Mouse (Mus musculus) urinary bladder, adult 2 months (tissue): ENCODE data around the gene Mvb12b. TPM values are rescaled to one million over a fixed set of nuclear protein-coding genes. Genes with fewer than 3 reads are reported as not detected.

Source experiments
- DNase-seq: peaks from one replicate; pipeline ENCODE4 v3.0.0; 2022; ENCODE audit warnings: low spot score
- polyA plus RNA-seq: library from polyadenylated mRNA; depleted of rRNA; stranded (reverse); fragments of >200 nt; gene quantifications from 2 replicates; pipeline ENCODE4 v1.2.3, GENCODE M21; 2012

Gene Mvb12b
- polyA plus RNA-seq, 1 experiment, result 15.1 TPM

DNA sequence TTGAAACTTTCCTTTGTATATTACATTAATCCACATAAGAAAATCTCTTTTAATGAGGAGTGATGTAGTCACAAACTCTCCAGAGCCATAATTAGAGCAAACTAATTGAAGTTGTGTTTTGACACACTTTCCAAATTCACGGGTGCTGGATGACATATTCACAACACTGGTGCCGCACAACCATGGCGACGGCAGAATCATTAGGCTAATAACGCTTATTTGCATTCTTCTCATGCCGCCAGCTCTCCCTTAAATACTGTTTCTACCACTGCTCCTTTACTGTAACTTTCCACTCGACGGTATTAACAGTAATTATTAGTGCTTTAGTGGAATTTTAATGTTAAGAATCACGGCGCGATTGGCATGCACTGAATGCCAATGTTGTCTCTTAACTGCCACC is 74.8 kb downstream of the Mvb12b start:
- no peak for DNase-seq

DNA sequence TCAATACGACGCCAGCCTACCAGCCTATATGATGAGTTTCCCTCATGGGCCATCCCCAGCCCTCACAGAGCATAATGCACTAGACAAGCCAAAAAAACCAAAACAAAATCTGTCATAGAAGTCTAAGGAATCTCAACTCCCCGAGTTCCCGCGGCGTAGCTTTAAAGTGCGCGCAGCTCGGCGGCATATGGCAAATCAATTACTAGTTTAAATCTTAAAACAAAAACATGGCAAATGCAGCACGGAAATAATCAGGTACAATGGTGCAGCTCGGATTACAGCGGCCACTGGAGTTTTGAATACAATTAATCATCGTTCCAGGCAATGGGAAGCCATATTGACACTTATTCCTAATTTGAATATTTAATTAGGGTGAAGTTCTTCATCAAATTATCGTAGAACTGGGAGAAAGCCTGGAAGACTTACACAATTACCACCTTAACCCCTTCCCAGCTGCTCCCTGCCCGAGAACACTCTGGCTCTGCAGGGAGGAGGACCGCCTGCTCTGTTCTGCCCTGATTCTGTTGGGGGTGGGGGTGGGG is 76.3 kb downstream of the Mvb12b start:
- DNase-seq, result no peak

DNA sequence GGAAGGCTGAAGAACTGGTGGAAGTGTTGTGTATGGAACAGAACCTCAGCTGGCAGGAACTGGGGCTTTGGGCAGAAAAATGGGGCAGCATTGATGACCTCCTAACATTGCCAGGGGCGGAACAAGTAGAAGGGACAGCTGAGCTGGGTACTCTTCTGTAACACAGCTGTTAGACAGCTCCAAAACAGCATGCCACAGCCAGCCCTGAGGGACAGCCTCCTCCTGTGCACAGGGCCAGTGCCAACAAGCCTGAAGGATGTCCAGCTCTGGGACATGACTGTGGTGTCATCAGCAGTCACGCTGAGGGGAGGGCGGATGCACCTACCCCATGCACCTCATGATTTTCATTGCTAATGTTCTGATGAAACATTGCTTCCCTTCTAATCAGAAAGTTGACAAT is 78.7 kb downstream of the Mvb12b start:
- no peak for DNase-seq

DNA sequence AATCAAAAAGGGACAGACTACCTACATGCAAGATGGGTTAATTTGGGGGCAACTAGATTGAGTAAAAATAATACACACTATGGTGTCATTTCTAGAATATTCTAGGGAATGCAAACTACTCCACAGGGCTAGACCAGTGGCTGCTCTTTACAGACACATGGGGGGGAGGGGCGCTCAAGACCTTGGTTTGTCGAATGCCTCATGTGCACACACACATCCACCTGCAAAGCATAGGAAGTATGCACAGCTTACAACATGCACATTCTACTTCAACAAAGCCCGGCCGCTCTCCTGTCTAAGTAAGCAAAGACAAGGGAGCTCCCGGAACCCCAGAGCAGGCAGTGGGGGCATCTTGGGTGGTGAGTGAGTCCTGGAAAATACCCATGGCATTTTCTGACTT is 79.7 kb downstream of the Mvb12b start:
- no peak for DNase-seq

DNA sequence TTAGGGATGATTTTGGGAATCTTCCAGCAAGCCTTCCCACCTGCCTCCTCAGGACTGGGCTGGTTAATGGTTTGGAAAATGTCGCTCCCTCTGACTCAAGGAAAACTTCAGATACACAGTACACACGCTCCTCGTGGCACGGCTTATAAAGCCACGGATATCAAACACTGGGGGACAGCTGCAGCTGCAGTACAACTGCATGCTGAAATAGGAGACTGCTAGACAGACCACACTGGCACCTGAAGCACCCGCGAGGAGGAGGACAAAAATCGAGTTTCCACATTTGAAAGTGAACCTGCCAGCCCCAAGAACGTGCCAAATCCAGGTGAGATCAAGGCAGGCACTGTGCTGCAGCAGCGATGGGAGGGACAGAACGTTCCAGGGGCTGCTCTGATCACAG is 82.1 kb downstream of the Mvb12b start:
- no peak for DNase-seq

DNA sequence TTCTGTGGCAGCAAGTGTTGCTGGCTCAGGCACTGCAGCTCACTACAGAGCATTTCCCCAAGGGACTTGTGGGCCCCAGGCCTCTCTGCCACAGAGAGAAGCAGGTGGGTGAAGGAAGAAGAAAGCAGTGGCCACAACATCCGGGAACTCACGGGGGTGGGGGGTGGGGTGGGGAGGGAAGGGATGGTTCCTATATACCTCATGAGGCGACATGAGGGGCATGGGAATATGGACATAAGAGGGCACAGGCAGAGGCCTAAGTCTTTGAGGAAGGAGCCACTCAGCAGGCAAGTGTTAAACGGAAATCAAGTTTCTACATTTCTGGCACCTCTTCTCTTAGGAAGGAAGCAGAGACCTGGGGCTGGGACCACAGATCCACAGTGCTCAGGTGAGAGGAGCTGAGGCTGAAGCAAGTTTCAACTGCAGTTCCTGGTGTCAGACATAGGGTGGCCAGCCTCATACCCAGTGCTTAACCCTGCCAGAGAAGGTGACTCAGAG is 84.0 kb downstream of the Mvb12b start:
- DNase-seq, result no peak

DNA sequence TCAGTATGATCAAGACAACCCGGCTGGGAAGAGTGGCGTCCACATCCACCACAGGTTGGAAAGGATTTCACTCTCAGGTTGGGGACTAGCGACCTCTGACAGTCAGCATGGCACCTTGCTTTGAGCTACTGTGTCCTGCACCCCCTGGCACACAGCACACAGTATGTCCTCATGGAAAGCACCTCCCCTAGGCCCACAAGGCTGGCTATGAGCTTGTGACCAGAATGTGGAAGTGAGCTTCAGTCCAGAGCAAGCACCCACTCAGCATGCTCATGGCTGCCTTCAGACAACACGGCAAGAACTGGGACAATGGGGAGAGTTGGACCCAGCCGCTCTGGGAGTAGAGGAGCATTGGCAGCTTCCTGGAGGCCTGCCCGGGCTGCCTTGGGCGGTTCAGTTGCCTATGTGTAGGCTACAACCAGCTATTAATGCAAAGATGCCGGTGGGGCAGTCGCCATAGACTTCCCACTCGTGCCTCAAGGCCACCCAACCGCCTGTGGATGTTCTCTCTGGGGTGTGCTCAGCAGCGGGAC is 84.6 kb downstream of the Mvb12b start:
- DNase-seq, result no peak

DNA sequence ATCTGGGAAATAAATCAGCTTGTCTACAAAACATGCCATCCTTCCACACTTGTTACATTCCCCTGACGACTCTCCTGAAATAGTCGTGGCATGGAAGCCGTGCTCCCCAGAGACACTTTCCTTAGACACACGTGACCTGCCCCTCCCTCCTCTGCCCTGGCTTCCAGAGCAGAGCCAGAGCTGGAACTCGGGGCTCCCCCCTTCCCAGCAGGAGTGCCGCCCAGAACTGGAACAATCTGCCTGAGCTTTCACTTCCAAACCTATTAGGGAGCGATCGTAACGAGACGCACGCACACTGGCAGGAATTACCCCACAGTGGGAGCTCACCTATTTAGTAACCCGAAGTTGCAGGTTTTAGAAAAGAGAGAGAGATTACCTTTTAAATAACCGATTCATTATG is 86.0 kb downstream of the Mvb12b start:
- no peak for DNase-seq

DNA sequence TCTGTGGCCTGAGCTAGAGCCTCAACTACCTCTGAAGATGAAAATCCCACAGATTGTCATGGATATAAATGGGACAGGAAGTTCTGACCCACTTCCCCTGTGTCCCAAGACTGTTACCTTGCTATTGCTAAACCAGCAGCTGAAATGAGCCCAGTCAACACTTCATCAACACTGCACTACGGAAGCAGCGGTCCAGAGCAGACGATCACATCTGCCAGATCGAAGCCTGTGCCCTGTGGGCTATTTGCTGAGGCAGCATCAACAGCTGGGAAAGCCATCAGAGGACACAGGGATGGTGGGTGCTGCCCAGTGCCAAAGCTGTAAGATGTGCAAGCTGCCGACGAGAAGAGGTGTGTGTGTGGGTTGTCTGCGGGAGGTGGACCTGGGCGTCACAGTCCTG is 86.4 kb downstream of the Mvb12b start:
- DNase-seq, result no peak

DNA sequence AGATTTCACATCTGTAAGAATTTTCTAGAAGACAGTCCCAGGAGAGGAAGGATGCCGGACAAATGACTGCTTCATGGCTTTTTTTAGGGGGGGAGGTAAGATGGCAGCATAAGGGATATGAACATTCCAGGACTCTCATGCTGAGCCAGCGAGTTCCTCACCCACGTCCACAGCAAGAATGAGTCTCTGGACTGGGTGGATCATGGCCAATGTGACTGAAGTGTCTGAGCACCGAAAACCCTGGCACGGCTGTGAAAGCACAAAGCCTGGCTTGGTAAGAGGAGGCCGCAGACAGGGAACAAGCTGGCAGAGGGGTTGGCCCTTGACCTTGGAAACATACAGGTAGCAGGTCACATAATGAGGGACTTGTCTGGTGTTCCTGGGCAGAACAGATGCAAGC is 87.5 kb downstream of the Mvb12b start:
- DNase-seq, result no peak

DNA sequence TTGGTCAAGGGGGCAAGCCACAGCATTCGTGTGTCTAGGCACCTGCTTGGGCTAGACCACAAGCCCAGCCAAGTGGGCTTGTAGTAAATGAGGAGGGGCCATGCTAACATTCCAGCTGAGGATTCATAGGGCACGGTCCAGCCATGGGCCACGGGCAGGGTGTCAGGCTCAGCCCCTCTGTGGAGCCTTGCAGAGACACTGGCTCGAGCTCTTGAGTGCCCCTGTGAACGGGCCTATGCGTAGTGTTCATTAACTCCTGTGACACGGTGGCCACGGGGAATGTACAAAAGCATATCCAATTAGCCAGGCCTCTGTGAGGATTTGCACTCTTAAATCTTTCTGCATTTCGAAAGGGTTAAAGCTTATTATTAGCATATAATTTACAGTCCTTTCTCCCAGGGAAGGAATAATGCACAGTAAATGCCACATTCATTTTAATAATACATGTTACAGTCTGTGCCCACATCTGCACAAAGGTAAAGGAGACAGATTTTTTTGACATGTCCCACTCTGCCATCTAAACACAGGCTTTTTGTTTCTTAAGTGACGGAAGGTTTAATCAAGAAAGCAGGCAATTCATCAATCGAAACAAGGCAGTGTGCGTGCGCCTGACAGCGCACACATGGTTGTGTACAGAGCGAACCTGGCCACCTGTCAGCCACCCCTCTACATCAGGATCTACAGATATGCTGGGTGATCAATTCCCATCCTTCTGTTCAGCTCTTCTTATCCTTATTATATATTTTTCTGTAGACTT is 91.9 kb downstream of the Mvb12b start:
- no peak for DNase-seq

DNA sequence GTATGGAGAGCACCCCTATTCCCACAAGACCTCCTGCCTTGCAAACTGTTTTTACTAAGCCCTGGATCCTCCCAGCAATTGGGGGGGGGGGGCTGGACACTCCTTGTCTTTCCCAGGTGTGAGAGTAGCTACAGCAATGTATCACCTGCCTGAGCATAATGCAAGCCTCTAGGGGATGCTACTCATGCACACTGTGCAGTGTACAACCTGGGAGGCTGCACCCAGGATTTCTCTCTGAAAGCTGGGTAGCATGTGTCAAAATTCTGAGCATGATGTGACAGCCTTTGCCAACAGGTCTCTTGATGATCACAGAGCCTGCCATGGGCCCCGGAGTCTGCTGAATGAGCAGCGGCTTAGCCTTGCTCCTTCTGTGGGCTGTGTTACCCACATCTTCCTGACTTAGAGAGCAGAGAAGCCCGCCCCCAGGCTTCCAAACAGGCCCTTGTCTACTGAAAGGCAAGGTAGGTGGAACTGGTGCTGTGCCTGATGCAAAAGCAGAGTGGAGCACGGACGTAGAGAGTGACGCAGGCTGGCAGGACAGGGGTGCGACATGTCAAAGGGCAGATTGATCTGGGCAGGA is 92.7 kb downstream of the Mvb12b start:
- DNase-seq, result no peak

DNA sequence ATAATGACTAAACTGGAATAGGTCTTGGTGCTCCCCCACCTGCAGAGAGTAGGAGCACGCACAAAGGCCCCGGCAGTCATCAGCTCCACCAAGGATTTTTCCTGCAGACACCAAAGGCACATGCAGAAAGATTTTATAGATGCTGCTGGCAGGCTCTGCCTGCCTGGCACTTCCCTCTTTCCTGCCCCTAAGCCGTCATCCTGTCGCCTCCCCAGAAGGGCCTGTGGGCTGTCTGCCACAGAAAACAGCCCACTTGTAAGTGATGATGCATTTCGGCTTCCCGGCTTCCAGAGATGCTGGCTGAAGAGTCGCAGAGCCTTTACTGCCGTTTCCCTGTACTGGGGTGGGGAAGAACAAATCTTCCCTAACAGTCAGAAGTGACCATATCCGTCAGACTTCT is 93.3 kb downstream of the Mvb12b start:
- DNase-seq, result no peak

DNA sequence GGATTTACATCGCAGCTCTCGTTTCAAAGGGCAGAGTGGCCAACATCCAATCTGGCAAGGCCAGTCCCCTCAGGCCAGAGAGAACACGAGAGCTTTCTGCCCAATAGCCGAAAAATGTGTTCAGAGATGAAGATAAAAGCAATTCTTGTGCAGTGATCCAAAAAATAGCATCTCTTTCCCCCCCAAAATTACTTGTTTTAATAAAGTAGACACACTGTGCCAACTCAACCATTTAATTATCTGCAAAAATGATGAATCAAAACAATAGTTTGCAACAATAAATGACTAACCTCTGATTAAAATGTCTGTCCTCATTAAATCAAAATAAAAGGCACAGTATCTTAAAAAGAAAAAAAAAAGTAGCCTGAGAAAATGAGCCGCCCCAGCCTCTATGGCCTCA is 97.4 kb downstream of the Mvb12b start:
- no peak for DNase-seq

DNA sequence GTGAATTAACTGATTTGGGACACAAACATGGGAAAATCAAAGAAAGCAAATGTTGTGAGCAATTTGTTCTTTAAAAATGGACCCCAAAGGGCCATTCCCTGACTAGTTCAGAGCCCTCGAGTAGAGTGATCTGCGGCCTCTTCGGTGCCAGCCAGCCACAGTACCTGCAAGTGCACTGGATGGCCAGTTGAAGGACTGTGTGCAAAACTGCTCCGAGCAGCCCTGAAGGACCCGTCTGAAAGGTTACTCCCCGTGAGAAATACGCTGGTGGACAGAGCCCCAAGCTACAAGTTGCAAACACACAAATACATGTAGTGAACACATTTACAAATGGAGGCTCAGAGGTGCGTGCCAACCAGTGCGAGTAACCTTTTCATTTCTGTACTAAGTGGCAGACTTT is 98.0 kb downstream of the Mvb12b start:
- no peak for DNase-seq

DNA sequence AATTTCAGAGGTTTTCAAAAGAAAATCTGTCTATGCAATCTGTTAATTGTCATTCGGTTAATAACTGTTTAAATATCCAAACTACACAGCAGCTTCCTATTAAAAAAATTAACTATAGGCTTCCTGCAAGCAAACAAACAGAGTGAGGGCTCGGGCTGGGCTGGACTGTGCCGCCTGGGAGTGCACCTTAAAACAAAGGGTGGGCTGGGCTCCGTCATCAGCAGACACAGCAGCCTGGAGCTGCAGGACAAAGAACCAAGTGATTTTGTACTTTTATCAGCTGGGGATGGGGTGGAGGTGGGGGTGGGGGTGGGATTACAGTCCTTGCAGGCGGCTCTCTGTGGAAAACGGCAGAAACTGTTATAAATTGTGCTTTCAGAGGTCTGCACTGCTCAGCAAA is 98.5 kb downstream of the Mvb12b start:
- no peak for DNase-seq

DNA sequence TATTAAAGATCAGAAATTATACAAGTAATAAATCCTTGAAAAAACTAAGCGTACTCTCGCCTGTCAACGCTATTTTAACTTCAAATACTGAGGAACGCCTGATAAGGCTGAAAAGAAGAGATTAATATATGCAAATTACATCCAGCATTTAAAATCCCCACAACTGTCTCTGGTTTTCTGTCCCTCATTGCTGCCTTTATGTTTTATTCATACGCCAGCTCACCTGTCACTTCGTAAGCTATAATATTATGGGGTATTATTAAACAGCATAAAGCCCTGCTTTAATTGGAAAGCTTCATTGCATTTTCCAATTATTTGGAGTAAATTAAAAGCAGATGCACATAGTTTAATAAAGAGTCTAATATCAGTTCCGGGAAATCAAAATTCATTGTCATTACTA is 98.9 kb downstream of the Mvb12b start:
- DNase-seq, result no peak

DNA sequence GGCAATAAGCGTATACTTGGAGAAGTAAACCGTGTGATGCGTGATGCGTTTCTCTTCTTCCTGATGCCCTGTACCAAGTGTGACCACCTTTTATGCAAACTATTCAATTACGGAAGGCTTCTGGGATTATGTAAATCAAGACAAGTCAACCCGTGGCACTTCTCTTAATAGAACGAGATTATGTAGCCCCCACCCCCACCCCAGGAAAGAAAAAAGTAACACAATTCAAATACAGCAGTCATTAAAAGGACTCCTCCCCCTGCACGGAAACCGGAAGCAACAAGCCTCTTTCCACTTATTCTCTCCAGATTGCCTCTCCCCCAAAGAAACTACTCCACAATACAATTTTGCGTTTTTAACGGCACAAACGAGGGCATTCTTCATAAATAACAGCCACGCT is 99.6 kb downstream of the Mvb12b start:
- DNase-seq, result no peak

DNA sequence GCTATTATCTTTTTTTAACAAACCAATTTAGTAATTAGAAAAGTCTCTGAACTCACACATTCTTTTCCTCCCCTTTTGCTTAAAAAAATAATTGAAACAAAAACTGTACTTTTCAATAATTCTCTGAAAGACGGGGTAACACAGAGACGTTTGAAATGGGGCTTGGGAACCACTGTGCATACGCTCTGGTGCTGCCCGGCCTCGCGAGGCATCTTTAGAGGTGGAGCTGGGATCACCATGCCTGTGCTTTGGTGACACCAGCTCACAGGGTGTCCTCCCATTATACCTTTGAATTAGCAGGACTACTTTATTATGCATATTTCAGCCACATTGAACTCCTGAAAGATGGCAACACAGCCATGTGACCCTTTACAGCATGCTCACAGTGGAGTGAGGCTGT is 101.7 kb downstream of the Mvb12b start:
- no peak for DNase-seq

DNA sequence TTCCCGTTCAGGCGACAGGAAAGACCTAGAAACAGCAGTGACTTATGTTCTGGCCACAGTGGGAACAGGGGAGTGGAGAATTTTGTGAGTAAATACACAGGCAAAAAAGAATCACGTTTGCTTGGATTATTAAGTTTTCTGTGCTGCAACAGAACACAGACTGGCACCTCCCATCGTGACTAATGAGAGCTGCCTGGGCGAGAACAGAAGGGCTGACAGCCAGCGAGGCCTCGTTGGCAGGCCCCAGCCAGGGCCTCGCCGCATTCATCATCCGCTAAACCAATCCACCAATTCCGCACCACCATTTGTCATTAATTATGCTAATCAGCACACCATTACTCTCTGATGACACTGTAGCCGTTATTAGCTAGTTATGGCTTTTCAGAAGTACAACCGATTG is 102.2 kb downstream of the Mvb12b start:
- no peak for DNase-seq

DNA sequence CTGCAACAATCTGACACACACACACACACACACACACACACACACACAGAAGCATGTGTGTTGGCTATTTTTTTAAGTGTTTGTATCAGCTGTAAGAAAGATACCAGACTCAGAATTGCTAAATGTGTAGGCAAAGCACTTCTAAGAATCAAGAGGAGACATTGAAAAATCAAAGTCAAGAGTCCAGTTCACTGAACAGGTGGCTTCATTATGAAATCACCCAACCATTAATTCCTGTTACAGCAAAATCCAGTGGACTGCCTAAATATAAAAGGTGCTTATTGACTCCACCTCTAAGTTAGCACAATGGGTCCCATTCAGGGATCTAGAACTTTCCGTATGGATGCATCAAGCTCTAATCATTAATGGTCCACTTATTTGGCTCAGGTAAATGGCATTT is 103.0 kb downstream of the Mvb12b start:
- no peak for DNase-seq

DNA sequence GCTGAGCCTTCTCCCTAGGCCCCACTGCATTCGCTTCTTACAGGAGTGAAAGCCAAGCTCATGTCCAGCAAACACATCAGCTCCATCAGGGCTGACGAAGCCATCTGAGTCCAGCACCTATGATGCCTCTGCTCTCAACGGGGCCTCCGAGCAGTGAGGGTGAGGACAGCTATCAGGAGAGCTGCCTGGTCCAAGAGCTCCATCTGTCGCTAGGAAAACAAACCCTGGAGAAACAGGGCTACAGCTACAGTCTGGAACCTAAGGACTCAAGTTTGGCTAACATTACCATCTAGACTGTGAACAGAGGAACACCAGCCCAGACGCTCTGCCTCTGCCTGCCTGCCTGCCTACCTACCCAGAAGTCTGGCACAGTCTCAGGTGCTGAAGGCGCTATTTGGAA is 104.3 kb downstream of the Mvb12b start:
- no peak for DNase-seq

DNA sequence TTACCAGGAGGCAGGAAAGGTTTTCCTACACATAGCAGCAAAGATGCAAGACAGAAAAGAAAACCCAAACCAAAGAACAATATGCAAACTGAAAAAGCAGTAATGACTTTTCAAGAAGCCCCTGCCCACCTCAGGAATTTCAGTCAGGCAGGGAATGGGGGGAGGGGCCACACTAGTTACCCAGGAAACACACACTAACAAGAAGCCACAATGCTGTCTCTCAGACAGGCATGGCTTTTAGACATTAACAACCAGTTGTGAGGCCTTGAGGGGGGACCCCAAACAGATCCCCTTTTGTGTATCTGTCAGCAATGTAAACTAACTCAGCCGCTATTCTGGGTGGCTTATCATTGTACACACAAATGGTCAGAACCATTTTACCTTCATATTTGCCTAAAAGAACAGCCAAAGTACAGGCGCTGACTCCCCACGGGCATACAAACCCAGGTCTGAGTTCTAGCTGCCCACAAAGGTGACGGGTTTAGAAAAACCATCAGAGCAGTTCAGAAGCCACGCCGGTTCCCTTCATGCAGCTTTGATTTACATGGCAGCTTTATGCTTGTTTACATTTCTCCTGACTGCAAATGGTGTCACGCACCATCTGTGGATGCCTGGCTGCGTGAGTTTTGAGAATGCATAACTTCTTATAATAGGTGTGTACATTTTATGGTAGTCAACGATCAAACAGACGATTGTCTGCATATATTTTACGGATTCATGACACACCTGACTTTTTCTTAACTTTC is 105.9 kb downstream of the Mvb12b start:
- no peak for DNase-seq
